Mouse (Mus musculus) forebrain, embryonic 12.5 days (tissue): ENCODE data around the gene Bsn. TPM values are rescaled to one million over a fixed set of nuclear protein-coding genes. Genes with fewer than 3 reads are reported as not detected.

Source experiments
- ATAC-seq: fragments of 200-750 bp; cut with Nextera tagmentation; 2 replicates; pipeline ENCODE4 v1.8.0; 2017; ENCODE audit warnings: moderate TSS enrichment; ENCODE audit not compliant: low FRiP score
- H3K27ac ChIP-seq: fragments of 300-500 bp; sonication (generic); 2 replicates; pipeline ENCODE4 v1.5.1; 2016; ENCODE audit warnings: mild to moderate bottlenecking
- H3K27me3 ChIP-seq: fragments of 300-500 bp; sonication (generic); 2 replicates; pipeline ENCODE4 v1.6.1; 2016; ENCODE audit warnings: mild to moderate bottlenecking
- H3K36me3 ChIP-seq: fragments of 300-500 bp; sonication (generic); replicated peaks from 2 replicates; pipeline ENCODE4 v1.6.1; 2016; ENCODE audit warnings: mild to moderate bottlenecking
- H3K4me1 ChIP-seq: fragments of 300-500 bp; sonication (generic); 2 replicates; pipeline ENCODE4 v1.6.1; 2016
- H3K4me2 ChIP-seq: fragments of 300-500 bp; sonication (generic); 2 replicates; pipeline ENCODE4 v1.6.1; 2016; ENCODE audit warnings: mild to moderate bottlenecking, moderate library complexity
- H3K4me3 ChIP-seq: fragments of 300-500 bp; sonication (generic); replicated peaks from 2 replicates; pipeline ENCODE4 v1.5.1; 2016; ENCODE audit warnings: mild to moderate bottlenecking
- H3K9ac ChIP-seq: fragments of 300-500 bp; sonication (generic); 2 replicates; pipeline ENCODE4 v1.6.1; 2016; ENCODE audit warnings: mild to moderate bottlenecking
- H3K9me3 ChIP-seq: fragments of 300-500 bp; sonication (generic); 2 replicates; pipeline ENCODE4 v1.6.1; 2016
- WGBS: fragments of 180-500 bp; shearing (Covaris S2); methylation state at CpG from one replicate; pipeline ENCODE4 v1.1.7; 2016; 5-methylcytosine and 5-hydroxymethylcytosine counted together
- polyA plus RNA-seq: library from polyadenylated mRNA; unstranded; fragments of >200 nt; fragmentation: Nextera tagmentation; extraction: Ambion mirVana; gene quantifications from 2 replicates; pipeline ENCODE4 v1.2.1, GENCODE M21; 2016

The Bsn gene
- polyA plus RNA-seq, 1 experiment from 2014 or later: 3.6 TPM

GRCm38 (mm10) chr9:108131502-108131901 is 58.7 kb downstream of the Bsn start:
- ATAC-seq: no peak
- WGBS: 90% methylated on average over 5 of the region's 5 CpGs
- no peaks in the 10 kb centered on the region for H3K4me1 ChIP-seq
- H3K36me3 ChIP-seq: no peaks in the 10 kb centered on the region; the same call in 1 of the 2 replicates
- 0 out of 2 replicates have a peak, but pooled peaks cover 3% of the 10 kb centered on the region for H3K27me3 ChIP-seq
- H3K27ac ChIP-seq: no peak overlapping the region
- no peak overlapping the region for H3K4me3 ChIP-seq
- H3K4me2 ChIP-seq: no peak overlapping the region
- H3K9ac ChIP-seq: no peak overlapping the region
- no peaks in the 10 kb centered on the region for H3K9me3 ChIP-seq

DNA sequence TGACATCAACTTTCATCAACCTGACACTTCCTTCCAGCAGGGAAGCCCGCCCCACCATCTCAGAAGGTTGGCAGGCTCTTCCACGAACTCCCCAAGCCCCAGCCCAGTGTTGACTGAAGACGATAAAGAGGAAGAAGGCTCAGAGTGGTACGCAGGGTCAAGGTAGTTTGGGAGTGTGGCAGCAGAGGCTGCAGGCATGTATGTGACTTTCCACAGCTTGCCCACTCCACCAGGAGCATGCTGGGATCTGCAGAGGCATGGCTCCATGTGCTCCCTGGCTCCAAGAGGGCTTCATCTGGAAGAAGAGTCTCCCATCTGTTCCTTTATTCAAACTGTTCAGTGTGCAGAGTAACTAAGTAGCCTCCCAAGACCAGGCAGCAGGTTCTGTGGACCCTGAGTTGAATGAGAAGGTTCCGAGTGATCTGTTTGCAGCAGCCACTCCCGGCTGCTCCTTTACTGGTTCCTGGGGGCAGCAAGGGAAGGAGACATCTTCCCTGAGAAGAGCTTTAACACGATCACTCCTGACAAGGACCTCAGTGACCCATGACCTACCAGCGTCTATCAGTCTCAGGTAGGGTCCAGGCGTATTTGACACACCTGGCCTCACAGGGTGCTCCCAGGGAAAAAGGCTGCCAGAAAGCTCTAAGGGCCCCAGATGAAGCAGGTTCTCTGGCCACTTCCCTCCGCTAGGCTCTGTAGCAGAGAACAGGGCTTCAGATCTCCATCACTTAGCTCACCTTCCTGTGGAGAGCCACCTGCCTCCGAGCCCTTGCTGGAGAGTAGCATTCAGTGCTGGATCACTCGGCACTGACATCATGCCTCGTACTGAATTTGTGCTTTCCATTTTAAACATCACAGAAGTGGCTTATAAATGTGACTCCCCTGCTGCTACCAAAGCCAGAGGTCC is 60.9 kb downstream of the Bsn start:
- Histone ChIP-seq H3K36me3 (peaks cover 5% of the 10 kb centered on the region; the same call in 1 of the 2 replicates), H3K4me3 (no peak overlapping the region), H3K27ac (no peak overlapping the region), H3K9ac (peak overlapping the region; percentile 4; the same call in 1 of the 2 replicates), H3K4me1 (no peaks in the 10 kb centered on the region), H3K27me3 (0 out of 2 replicates have a peak, but pooled peaks cover 3% of the 10 kb centered on the region), H3K9me3 (no peaks in the 10 kb centered on the region), H3K4me2 (no peak overlapping the region)
- ATAC-seq: no peak
- 89% methylated on average over 13 of the region's 13 CpGs for WGBS

DNA sequence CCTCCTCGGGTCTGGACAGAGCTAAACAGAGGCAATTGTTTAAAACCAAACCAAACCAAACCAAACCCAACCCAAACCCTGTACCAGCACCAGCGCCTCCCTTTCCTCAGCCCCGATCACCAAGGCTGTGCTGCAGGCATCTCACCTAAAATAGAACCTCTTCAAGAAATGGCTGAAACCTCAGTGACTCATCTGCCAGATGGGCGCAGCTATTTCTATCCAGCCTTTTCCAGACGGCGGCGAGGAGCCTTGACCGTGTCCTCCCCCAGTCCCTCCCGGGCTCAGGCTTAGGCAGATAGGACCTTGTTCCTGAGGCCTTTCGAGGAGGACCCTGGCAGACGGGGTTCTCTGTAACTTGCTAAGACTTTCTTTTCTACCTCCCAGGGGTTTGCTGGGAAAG is 61.9 kb downstream of the Bsn start:
- Histone ChIP-seq H3K4me2 (no peak overlapping the region), H3K4me1 (no peaks in the 10 kb centered on the region), H3K9ac (no peak overlapping the region), H3K27me3 (0 out of 2 replicates have a peak, but pooled peaks cover 3% of the 10 kb centered on the region), H3K9me3 (no peaks in the 10 kb centered on the region), H3K4me3 (no peak overlapping the region), H3K36me3 (peaks cover 5% of the 10 kb centered on the region; the same call in 1 of the 2 replicates), H3K27ac (no peak overlapping the region)
- no peak for ATAC-seq
- WGBS: 89% methylated on average over 11 of the region's 11 CpGs

DNA sequence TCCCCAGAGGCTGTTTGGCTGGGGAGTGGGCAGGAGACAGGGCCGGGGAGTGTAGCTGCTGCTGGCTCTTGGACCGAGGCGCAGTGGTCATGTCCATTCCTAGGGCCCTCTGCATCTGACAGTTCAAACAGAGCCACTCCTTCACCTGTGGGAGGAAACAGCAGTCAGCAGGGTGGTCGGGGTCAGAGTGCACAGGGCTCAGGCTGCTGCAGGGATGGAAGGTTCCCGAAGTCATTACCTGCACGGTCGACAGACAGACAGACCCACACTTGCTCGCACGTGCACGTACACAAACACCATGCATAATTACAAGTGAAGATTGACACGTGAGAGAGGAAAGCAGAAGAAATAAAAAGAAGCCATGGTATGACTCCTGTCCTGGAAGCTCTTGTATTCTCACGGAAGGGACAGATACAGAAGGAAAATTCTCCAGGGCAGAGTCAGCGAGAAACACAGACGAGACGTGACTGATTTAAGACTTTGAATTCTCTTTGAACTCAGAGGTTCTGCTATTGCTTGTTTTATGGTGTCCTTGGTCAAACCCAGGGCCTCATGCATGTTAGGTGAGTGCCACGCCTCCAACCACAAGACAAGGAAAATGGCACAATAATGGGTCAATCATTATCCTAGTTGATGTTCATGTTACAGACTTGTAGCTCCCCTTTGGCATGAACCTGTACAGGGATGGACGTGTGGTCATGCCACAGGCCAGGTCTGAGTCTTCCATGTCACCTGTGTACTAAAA is 63.6 kb downstream of the Bsn start:
- no peak for ATAC-seq
- H3K4me2 ChIP-seq: no peak overlapping the region
- no peak overlapping the region for H3K4me3 ChIP-seq
- H3K9ac ChIP-seq: no peak overlapping the region
- H3K27ac ChIP-seq: no peak overlapping the region
- 0 out of 2 replicates have a peak, but pooled peaks cover 3% of the 10 kb centered on the region for H3K27me3 ChIP-seq
- peaks cover 5% of the 10 kb centered on the region; the same call in 1 of the 2 replicates for H3K36me3 ChIP-seq
- WGBS: 88% methylated on average over 17 of the region's 17 CpGs
- H3K9me3 ChIP-seq: no peaks in the 10 kb centered on the region
- no peaks in the 10 kb centered on the region for H3K4me1 ChIP-seq

GRCm38 (mm10) chr9:108125731-108126130 is 64.5 kb downstream of the Bsn start:
- H3K9me3 ChIP-seq: no peaks in the 10 kb centered on the region
- H3K27ac ChIP-seq: no peak overlapping the region
- no peak overlapping the region for H3K4me2 ChIP-seq
- 0 out of 2 replicates have a peak, but pooled peaks cover 3% of the 10 kb centered on the region for H3K27me3 ChIP-seq
- WGBS: 93% methylated on average over 8 of the region's 8 CpGs
- H3K9ac ChIP-seq: no peak overlapping the region
- peaks cover 5% of the 10 kb centered on the region; the same call in 1 of the 2 replicates for H3K36me3 ChIP-seq
- H3K4me3 ChIP-seq: no peak overlapping the region
- no peak for ATAC-seq
- H3K4me1 ChIP-seq: no peaks in the 10 kb centered on the region

GRCm38 (mm10) chr9:108123916-108124315 is 66.3 kb downstream of the Bsn start:
- Histone ChIP-seq H3K36me3 (peaks cover 5% of the 10 kb centered on the region; the same call in 1 of the 2 replicates), H3K4me2 (no peak overlapping the region), H3K9me3 (no peaks in the 10 kb centered on the region), H3K4me1 (peaks cover 7% of the 10 kb centered on the region; the same call in 1 of the 2 replicates), H3K9ac (no peak overlapping the region), H3K4me3 (no peak overlapping the region), H3K27ac (no peak overlapping the region), H3K27me3 (0 out of 2 replicates have a peak, but pooled peaks cover 1% of the 10 kb centered on the region)
- no peak for ATAC-seq
- 78% methylated on average over 4 of the region's 4 CpGs for WGBS

DNA sequence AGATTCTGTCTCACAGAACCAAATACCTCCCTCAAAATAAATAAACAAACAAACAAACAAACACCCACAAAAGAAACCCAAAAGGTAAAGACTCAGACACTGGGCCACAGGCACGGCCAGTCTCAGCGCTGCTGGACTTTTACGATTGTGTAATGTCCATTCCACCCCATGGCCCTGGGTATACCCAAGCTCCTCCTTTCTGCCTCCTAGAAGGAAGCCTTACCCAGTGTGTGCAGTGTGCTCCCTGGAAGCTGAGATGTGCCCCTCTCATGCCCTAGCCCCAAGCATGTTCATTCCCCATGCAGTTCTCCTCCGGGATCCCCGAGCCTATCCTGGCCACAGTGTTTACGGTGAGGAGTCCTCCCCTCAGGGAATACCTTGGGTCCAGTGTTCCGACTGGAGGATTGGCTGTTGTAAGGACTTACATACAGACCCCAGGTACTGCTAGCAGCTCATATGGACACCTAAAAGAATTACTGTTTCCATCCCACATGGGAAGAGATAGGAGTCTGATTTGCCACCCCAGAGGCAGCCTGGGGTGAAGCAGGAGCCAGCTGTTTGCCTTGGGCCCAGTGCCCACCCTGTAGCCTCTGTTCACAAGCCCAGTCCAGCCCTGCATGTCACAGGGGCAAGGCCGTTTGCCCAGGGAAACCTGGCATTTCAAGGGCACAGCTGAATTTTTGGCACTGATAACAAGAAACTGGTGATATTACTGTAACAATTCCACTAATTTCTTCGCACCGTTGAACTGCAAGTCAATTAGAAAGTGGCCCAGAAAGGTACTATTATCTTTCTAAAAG is 68.8 kb downstream of the Bsn start:
- 88% methylated on average over 10 of the region's 10 CpGs for WGBS
- peaks cover 10% of the 10 kb centered on the region for H3K36me3 ChIP-seq
- H3K4me3 ChIP-seq: no peak overlapping the region
- peaks cover 7% of the 10 kb centered on the region; the same call in 1 of the 2 replicates for H3K4me1 ChIP-seq
- no peak overlapping the region for H3K4me2 ChIP-seq
- no peaks in the 10 kb centered on the region for H3K27me3 ChIP-seq
- H3K9ac ChIP-seq: no peak overlapping the region
- H3K27ac ChIP-seq: no peak overlapping the region
- H3K9me3 ChIP-seq: no peaks in the 10 kb centered on the region
- ATAC-seq: no peak

DNA sequence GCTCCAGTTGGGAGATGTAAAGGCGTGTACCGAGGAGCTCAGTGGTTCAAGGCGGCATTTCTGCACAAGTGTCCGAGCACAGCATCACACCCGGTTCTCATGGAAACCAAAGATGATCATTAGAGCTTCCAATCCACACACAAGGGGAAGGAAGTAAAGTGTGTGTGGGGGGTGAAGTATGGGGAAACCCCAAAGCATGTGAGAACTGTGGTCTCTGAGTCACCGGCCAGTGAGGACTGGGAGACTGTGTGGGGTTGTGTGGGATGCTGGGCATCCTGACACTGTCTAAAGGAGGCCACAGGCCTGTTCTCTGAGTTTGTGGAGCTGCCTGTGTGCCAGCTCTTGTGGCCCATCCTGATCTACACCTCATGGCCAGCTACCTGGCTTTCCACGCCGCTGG is 69.5 kb downstream of the Bsn start:
- Histone ChIP-seq H3K4me1 (peaks cover 7% of the 10 kb centered on the region; the same call in 1 of the 2 replicates), H3K36me3 (peaks cover 14% of the 10 kb centered on the region), H3K4me3 (no peak overlapping the region), H3K4me2 (no peak overlapping the region), H3K27ac (no peak overlapping the region), H3K9ac (no peak overlapping the region), H3K9me3 (no peaks in the 10 kb centered on the region), H3K27me3 (no peaks in the 10 kb centered on the region)
- 93% methylated on average over 8 of the region's 8 CpGs for WGBS
- ATAC-seq: no peak

DNA sequence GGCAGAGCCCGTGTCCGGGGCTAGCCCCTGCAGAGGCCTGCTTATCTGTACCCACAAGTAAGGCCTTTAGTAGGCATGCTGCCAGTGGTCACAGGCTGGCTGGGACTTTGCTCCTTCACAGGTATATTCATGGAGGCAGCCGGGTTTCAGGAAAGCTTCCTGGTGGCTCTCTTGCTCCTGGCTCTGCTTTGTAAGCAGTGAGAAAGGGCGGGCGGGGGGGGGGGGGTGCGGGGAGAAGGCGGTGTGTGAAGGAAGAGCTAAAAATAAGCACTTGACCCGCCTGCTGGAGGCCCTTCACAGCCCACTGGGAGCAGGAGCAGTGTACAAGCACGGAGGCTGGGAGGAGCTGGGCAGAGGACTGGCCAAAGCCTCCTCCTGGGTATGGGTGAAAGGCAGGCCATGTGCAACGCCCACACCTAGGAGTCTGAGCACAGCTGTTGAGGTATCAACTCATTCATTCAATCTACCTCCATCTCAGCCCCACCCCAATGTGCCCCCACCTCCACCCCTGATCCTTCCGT is 70.2 kb downstream of the Bsn start:
- 62% methylated on average over 11 of the region's 11 CpGs for whole genome bisulfite sequencing
- no peaks in the 10 kb centered on the region for H3K27me3 ChIP-seq
- no peak overlapping the region for H3K4me3 ChIP-seq
- no peak overlapping the region for H3K4me2 ChIP-seq
- 0 out of 2 replicates have a peak, but pooled peaks have one; percentile 11 for ATAC-seq
- H3K9ac ChIP-seq: no peak overlapping the region
- no peaks in the 10 kb centered on the region for H3K9me3 ChIP-seq
- H3K27ac ChIP-seq: no peak overlapping the region
- H3K36me3 ChIP-seq: peaks cover 17% of the 10 kb centered on the region
- H3K4me1 ChIP-seq: peaks cover 7% of the 10 kb centered on the region; the same call in 1 of the 2 replicates

DNA sequence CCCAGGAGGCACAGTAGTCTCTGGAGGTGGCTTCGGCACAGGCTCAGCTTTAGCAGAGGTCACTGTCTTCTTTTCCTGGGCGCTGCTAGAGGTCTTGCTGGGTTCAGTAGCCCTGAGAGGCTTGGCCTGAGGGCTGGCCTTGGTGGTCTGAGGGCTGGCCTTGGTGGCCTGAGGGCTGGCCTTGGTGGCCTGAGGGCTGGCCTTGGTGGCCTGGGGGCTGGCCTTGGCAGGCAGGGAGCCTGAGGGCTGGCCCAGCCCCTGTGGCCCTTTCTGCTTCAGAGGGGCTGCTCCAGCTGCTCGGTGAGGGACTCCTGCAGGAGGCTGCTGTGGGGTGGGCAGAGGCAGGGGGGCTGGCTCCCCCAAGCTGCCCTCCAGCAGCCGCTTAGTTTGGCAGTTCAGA is 73.0 kb downstream of the Bsn start:
- peaks cover 37% of the 10 kb centered on the region for H3K36me3 ChIP-seq
- no peak for ATAC-seq
- H3K9me3 ChIP-seq: no peaks in the 10 kb centered on the region
- peaks cover 7% of the 10 kb centered on the region; the same call in 1 of the 2 replicates for H3K4me1 ChIP-seq
- H3K9ac ChIP-seq: no peak overlapping the region
- H3K4me3 ChIP-seq: no peak overlapping the region
- WGBS: 62% methylated on average over 4 of the region's 4 CpGs
- no peaks in the 10 kb centered on the region for H3K27me3 ChIP-seq
- H3K4me2 ChIP-seq: no peak overlapping the region
- H3K27ac ChIP-seq: no peak overlapping the region

- Histone ChIP-seq H3K4me3 (no peak overlapping the region), H3K9ac (no peak overlapping the region), H3K27ac (no peak overlapping the region), H3K36me3 (peaks cover 38% of the 10 kb centered on the region), H3K4me2 (no peak overlapping the region), H3K4me1 (peaks cover 18% of the 10 kb centered on the region), H3K9me3 (no peaks in the 10 kb centered on the region), H3K27me3 (0 out of 2 replicates have a peak, but pooled peaks cover 14% of the 10 kb centered on the region)
- no peak for ATAC-seq
- WGBS: 73% methylated on average over 43 of the region's 43 CpGs
Measured at GRCm38 (mm10) chr9:108115290-108116077, 74.7 kb downstream of the Bsn start.
